Mouse (Mus musculus): ENCODE results near the gene Aldob. TPM values are rescaled to one million over a fixed set of nuclear protein-coding genes. Genes with fewer than 3 reads are reported as not detected.

The Aldob gene
- not detected for total RNA-seq (2023)

GRCm38 (mm10) chr4:49549383-49549782 is at the start of gene Aldob:
TSS of gene Aldob (minus strand) at chr4:49549546.

GRCm38 (mm10) chr4:49597183-49598100 is 48.1 kb upstream of the Aldob start, which contains the start of gene Tmem246:
TSS of gene Tmem246 (minus strand) at chr4:49597876.

GRCm38 (mm10) chr4:49520572-49521340 is 28.6 kb downstream of the Aldob start, which contains the start of the genes Mrpl50 and Zfp189:
TSS of gene Mrpl50 (minus strand) at chr4:49521093.
TSS of gene Zfp189 (plus strand) at chr4:49521176.

GRCm38 (mm10) chr4:49506386-49506785 is 43.0 kb downstream of the Aldob start, which contains the start of gene Baat:
TSS of gene Baat (minus strand) at chr4:49506557.

Other genes with a start within 250 kb of the Aldob start
- not detected for gene Acnat2, start 141.4 kb downstream of the Aldob start, total RNA-seq (2023)
- not detected for gene Acnat1, start 75.6 kb downstream of the Aldob start, total RNA-seq (2023)
- not detected for gene Baat, start 43.0 kb downstream of the Aldob start, total RNA-seq (2023)
- gene Mrpl50, start 28.5 kb downstream of the Aldob start, total RNA-seq (2023): 1 to 10 TPM; 8.3 to 9.6 TPM
- gene Zfp189, start 28.4 kb downstream of the Aldob start, total RNA-seq (2023): 1 to 10 TPM; 1.0 to 3.0 TPM
- gene Tmem246, start 48.3 kb upstream of the Aldob start, total RNA-seq (2023): not detected
- 10 to 100 TPM; 76.3 to 77.0 TPM for gene Rnf20, start 82.5 kb upstream of the Aldob start, total RNA-seq (2023)
- not detected for gene Ppp3r2, start 132.5 kb upstream of the Aldob start, total RNA-seq (2023)

All from monocyte, adult 59 days (primary cell).